Mouse (Mus musculus) heart, embryonic 13.5 days (tissue): Measurements from ENCODE around the gene Gm11084. TPM values are rescaled to one million over a fixed set of nuclear protein-coding genes. Genes with fewer than 3 reads are reported as not detected.
"Not testable (repeated sequence)": the region's sequence is repeated elsewhere in the genome, so short reads cannot be mapped to it uniquely, and the experiment has no call there.

ENCODE experiments used
- ATAC-seq: fragments of 200-750 bp; cut with Nextera tagmentation; 2 replicates; pipeline ENCODE4 v1.8.0; 2017; ENCODE audit warnings: moderate TSS enrichment; ENCODE audit not compliant: insufficient number of reproducible peaks, low FRiP score, low TSS enrichment; ENCODE audit errors: extremely low read depth
- H3K27ac ChIP-seq: fragments of 300-500 bp; sonication (generic); replicated peaks from 2 replicates; pipeline ENCODE4 v1.5.1; 2015; ENCODE audit warnings: moderate library complexity, mild to moderate bottlenecking, inconsistent platforms
- H3K27me3 ChIP-seq: fragments of 300-500 bp; sonication (generic); replicated peaks from 2 replicates; pipeline ENCODE4 v1.6.1; 2015; ENCODE audit warnings: mild to moderate bottlenecking, inconsistent platforms
- H3K36me3 ChIP-seq: fragments of 300-500 bp; sonication (generic); 2 replicates; pipeline ENCODE4 v1.6.1; 2015; ENCODE audit warnings: mild to moderate bottlenecking, inconsistent platforms
- H3K4me1 ChIP-seq: fragments of 300-500 bp; sonication (generic); 2 replicates; pipeline ENCODE4 v1.6.1; 2015; ENCODE audit warnings: inconsistent platforms
- H3K4me2 ChIP-seq: fragments of 300-500 bp; sonication (generic); 2 replicates; pipeline ENCODE4 v1.6.1; 2015; ENCODE audit warnings: inconsistent platforms, mild to moderate bottlenecking, moderate library complexity
- H3K4me3 ChIP-seq: fragments of 300-500 bp; sonication (generic); 2 replicates; pipeline ENCODE4 v1.5.1; 2015; ENCODE audit warnings: moderate library complexity, mild to moderate bottlenecking, inconsistent platforms
- H3K9ac ChIP-seq: fragments of 300-500 bp; sonication (generic); 2 replicates; pipeline ENCODE4 v1.6.1; 2015; ENCODE audit warnings: inconsistent platforms, mild to moderate bottlenecking, moderate library complexity
- H3K9me3 ChIP-seq: fragments of 300-500 bp; sonication (generic); 2 replicates; pipeline ENCODE4 v1.6.1; 2016; ENCODE audit warnings: inconsistent platforms
- WGBS: fragments of 180-500 bp; shearing (Covaris S2); methylation state at CpG from one replicate; pipeline ENCODE4 v1.1.7; 2015; ENCODE audit warnings: mixed read lengths; 5-methylcytosine and 5-hydroxymethylcytosine counted together
- polyA plus RNA-seq: library from polyadenylated mRNA; unstranded; fragments of >200 nt; fragmentation: Nextera tagmentation; extraction: Ambion mirVana; gene quantifications from 2 replicates; pipeline ENCODE4 v1.2.1, GENCODE M21; 2015

Gm11084 gene
- polyA plus RNA-seq = not detected in 2 replicates

- no peak within 1 kb of the TSS for H3K4me2 ChIP-seq
- no peak within 1 kb of the TSS for H3K9ac ChIP-seq
- H3K36me3 ChIP-seq = peaks cover 21% of the 10 kb centered on the region
- H3K4me3 ChIP-seq = no peak within 1 kb of the TSS
- WGBS = 81% methylated on average over 5 of the region's 5 CpGs
- H3K9me3 ChIP-seq = peaks cover 11% of the 10 kb centered on the region
- no peaks in the 10 kb centered on the region for H3K27me3 ChIP-seq
- H3K27ac ChIP-seq = no peak within 1 kb of the TSS
- peaks cover 10% of the 10 kb centered on the region for H3K4me1 ChIP-seq
- no peak for ATAC-seq
Observed at GRCm38 (mm10) chr2:72986616-72987015, at the start of gene Gm11084. Gene Gm11084 (minus strand): TSS chr2:72986716.

GRCm38 (mm10) chr2:73031061-73032055, 44.8 kb upstream of the Gm11084 start:
- no peak for ATAC-seq
- Histone ChIP-seq H3K9me3 (peaks cover 8% of the 10 kb centered on the region), H3K4me3 (no peak overlapping the region), H3K27me3 (no peaks in the 10 kb centered on the region), H3K36me3 (no peaks in the 10 kb centered on the region), H3K27ac (no peak overlapping the region), H3K4me2 (no peak overlapping the region), H3K9ac (no peak overlapping the region), H3K4me1 (peaks cover 6% of the 10 kb centered on the region; the same call in 1 of the 2 replicates)
- WGBS = 76% methylated on average over 7 of the region's 7 CpGs

GRCm38 (mm10) chr2:73029846-73030245, 43.3 kb upstream of the Gm11084 start:
- no peak for ATAC-seq
- no peak overlapping the region for H3K4me2 ChIP-seq
- H3K9me3 ChIP-seq = peaks cover 8% of the 10 kb centered on the region
- peaks cover 6% of the 10 kb centered on the region; the same call in 1 of the 2 replicates for H3K4me1 ChIP-seq
- no peaks in the 10 kb centered on the region for H3K36me3 ChIP-seq
- no peak overlapping the region for H3K4me3 ChIP-seq
- H3K27me3 ChIP-seq = no peaks in the 10 kb centered on the region
- no peak overlapping the region for H3K9ac ChIP-seq
- 82% methylated on average over 3 of the region's 3 CpGs for WGBS
- no peak overlapping the region for H3K27ac ChIP-seq

- no peak overlapping the region for H3K4me3 ChIP-seq
- no peaks in the 10 kb centered on the region for H3K27me3 ChIP-seq
- WGBS = 74% methylated on average over 3 of the region's 3 CpGs
- H3K36me3 ChIP-seq = no peaks in the 10 kb centered on the region
- H3K27ac ChIP-seq = no peak overlapping the region
- H3K4me1 ChIP-seq = peaks cover 6% of the 10 kb centered on the region; the same call in 1 of the 2 replicates
- H3K9ac ChIP-seq = no peak overlapping the region
- H3K4me2 ChIP-seq = no peak overlapping the region
- peaks cover 8% of the 10 kb centered on the region for H3K9me3 ChIP-seq
- no peak for ATAC-seq
Observed at GRCm38 (mm10) chr2:73028019-73028418, 41.5 kb upstream of the Gm11084 start.

GRCm38 (mm10) chr2:73027126-73027525, 40.6 kb upstream of the Gm11084 start:
- ATAC-seq = no peak
- H3K36me3 ChIP-seq = no peaks in the 10 kb centered on the region
- H3K9ac ChIP-seq = no peak overlapping the region
- no peaks in the 10 kb centered on the region for H3K27me3 ChIP-seq
- peaks cover 6% of the 10 kb centered on the region; the same call in 1 of the 2 replicates for H3K4me1 ChIP-seq
- no peak overlapping the region for H3K4me2 ChIP-seq
- WGBS = 65% methylated on average over 3 of the region's 3 CpGs
- H3K4me3 ChIP-seq = no peak overlapping the region
- H3K27ac ChIP-seq = no peak overlapping the region
- peaks cover 8% of the 10 kb centered on the region for H3K9me3 ChIP-seq

- peak; percentile 83 for ATAC-seq
- no peaks in the 10 kb centered on the region for H3K27me3 ChIP-seq
- 46% methylated on average over 6 of the region's 6 CpGs for WGBS
Observed at GRCm38 (mm10) chr2:73023803-73024202, 37.3 kb upstream of the Gm11084 start.

GRCm38 (mm10) chr2:73021046-73021445, 34.5 kb upstream of the Gm11084 start:
- 57% methylated on average over 6 of the region's 6 CpGs for WGBS
- H3K9ac ChIP-seq = no peak overlapping the region

More at GRCm38 (mm10) chr2:73023803-73024202, 37.3 kb upstream of the Gm11084 start:
- Histone ChIP-seq H3K4me1 (peaks cover 19% of the 10 kb centered on the region), H3K4me3 (no peak overlapping the region), H3K27ac (0 out of 2 replicates have a peak overlapping the region, but pooled peaks have one; percentile 37), H3K9me3 (no peaks in the 10 kb centered on the region), H3K36me3 (no peaks in the 10 kb centered on the region), H3K9ac (no peak overlapping the region), H3K4me2 (no peak overlapping the region)

GRCm38 (mm10) chr2:73019371-73020146, 33.0 kb upstream of the Gm11084 start:
- H3K27ac ChIP-seq = peak overlapping the region; percentile 64

More at GRCm38 (mm10) chr2:73021046-73021445, 34.5 kb upstream of the Gm11084 start:
- H3K27me3 ChIP-seq = no peaks in the 10 kb centered on the region
- H3K27ac ChIP-seq = no peak overlapping the region
- H3K9me3 ChIP-seq = no peaks in the 10 kb centered on the region
- H3K4me2 ChIP-seq = no peak overlapping the region
- peaks cover 22% of the 10 kb centered on the region for H3K4me1 ChIP-seq
- no peak overlapping the region for H3K4me3 ChIP-seq
- no peak for ATAC-seq
- H3K36me3 ChIP-seq = no peaks in the 10 kb centered on the region

GRCm38 (mm10) chr2:73014063-73014462, 27.5 kb upstream of the Gm11084 start:
- not testable (repeated sequence) for H3K36me3 ChIP-seq, H3K27ac ChIP-seq, H3K4me2 ChIP-seq, H3K9ac ChIP-seq, H3K4me3 ChIP-seq, H3K27me3 ChIP-seq, ATAC-seq
- Histone ChIP-seq H3K9me3 (peaks cover 20% of the 10 kb centered on the region), H3K4me1 (peaks cover 25% of the 10 kb centered on the region)
- 52% methylated on average over 9 of the region's 9 CpGs for WGBS

More at GRCm38 (mm10) chr2:73019371-73020146, 33.0 kb upstream of the Gm11084 start:
- Histone ChIP-seq H3K4me1 (peaks cover 36% of the 10 kb centered on the region), H3K9me3 (no peaks in the 10 kb centered on the region), H3K36me3 (no peaks in the 10 kb centered on the region), H3K4me3 (no peak overlapping the region), H3K9ac (no peak overlapping the region), H3K27me3 (no peaks in the 10 kb centered on the region), H3K4me2 (peak overlapping the region; percentile 16; the same call in 1 of the 2 replicates)
- no peak; the same call in 1 of the 2 replicates for ATAC-seq
- 43% methylated on average over 9 of the region's 9 CpGs for WGBS

GRCm38 (mm10) chr2:73012636-73013035, 26.1 kb upstream of the Gm11084 start:
- H3K4me1 ChIP-seq = peaks cover 21% of the 10 kb centered on the region
- H3K36me3 ChIP-seq = peaks cover 6% of the 10 kb centered on the region; the same call in 1 of the 2 replicates
- H3K9me3 ChIP-seq = peaks cover 20% of the 10 kb centered on the region
- no peak for ATAC-seq
- H3K27ac ChIP-seq = no peak overlapping the region
- no peak overlapping the region for H3K4me2 ChIP-seq
- no peak overlapping the region for H3K9ac ChIP-seq
- 71% methylated on average over 20 of the region's 20 CpGs for WGBS
- no peak overlapping the region for H3K4me3 ChIP-seq
- no peaks in the 10 kb centered on the region for H3K27me3 ChIP-seq

GRCm38 (mm10) chr2:73007472-73007871, 21.0 kb upstream of the Gm11084 start:
- Histone ChIP-seq H3K27me3 (no peaks in the 10 kb centered on the region), H3K36me3 (peaks cover 6% of the 10 kb centered on the region; the same call in 1 of the 2 replicates), H3K9ac (no peak overlapping the region), H3K27ac (no peak overlapping the region), H3K4me3 (no peak overlapping the region), H3K9me3 (peaks cover 20% of the 10 kb centered on the region), H3K4me1 (peaks cover 36% of the 10 kb centered on the region), H3K4me2 (no peak overlapping the region)
- WGBS = 82% methylated on average over 9 of the region's 9 CpGs
- ATAC-seq = no peak
